Mouse (Mus musculus): ENCODE data around the gene Cygb. TPM values are rescaled to one million over a fixed set of nuclear protein-coding genes. Genes with fewer than 3 reads are reported as not detected.

Gene Cygb
- polyA plus RNA-seq, 1 experiment: not detected

- TF ChIP-seq GATA1 (IDR thresholded peaks at IDR 0.05; ENCODE audit: low read length): no peak
Measured at GRCm38 (mm10) chr11:116680321-116681091, 26.4 kb upstream of the Cygb start.

GRCm38 (mm10) chr11:116679148-116679547, 25.0 kb upstream of the Cygb start:
- TF ChIP-seq GATA1 (IDR thresholded peaks at IDR 0.05; ENCODE audit: low read length): no peak

GRCm38 (mm10) chr11:116677711-116678441, 23.8 kb upstream of the Cygb start:
- TF ChIP-seq GATA1 (IDR thresholded peaks at IDR 0.05; ENCODE audit: low read length): no peak

DNA sequence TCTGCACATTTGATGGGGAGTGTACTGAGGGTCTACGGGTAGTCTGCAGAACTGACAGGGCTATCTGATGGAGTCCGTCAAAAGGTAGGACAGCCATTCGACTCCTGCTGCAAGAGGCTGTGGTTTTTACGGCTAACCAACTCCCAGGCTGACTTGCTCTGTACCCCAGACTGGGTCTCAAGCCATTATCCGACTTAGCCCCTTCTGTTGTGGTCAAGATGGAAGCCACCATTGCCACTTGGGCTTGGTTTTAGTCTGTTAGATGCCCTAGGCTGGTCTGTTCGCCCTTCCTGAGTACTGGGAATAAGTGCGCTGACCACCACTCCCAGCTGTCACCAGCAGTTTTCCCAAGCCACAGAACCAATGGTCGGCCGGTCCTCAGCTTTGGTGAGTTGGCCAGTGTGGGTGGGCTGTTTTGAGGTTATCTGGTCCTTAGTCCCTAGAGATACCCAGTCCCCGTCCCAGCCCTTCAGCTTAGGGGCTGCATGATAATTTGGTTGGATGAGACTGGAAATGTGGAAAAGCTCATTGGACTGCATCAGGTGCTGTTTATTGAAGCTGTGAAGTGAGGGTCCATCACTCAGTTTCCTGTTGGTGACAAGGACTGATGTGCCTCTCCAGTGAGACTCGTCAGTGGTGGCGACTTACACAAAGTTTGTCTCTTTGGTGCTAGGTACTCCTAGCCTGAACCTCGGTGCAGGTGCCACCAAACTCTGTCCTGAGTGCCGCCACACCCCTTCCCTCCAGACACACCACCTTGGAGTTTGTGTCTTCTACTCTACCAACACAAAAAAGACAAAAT, 22.3 kb upstream of the Cygb start:
- TF ChIP-seq GATA1 (IDR thresholded peaks at IDR 0.05; ENCODE audit: low read length): no peak

DNA sequence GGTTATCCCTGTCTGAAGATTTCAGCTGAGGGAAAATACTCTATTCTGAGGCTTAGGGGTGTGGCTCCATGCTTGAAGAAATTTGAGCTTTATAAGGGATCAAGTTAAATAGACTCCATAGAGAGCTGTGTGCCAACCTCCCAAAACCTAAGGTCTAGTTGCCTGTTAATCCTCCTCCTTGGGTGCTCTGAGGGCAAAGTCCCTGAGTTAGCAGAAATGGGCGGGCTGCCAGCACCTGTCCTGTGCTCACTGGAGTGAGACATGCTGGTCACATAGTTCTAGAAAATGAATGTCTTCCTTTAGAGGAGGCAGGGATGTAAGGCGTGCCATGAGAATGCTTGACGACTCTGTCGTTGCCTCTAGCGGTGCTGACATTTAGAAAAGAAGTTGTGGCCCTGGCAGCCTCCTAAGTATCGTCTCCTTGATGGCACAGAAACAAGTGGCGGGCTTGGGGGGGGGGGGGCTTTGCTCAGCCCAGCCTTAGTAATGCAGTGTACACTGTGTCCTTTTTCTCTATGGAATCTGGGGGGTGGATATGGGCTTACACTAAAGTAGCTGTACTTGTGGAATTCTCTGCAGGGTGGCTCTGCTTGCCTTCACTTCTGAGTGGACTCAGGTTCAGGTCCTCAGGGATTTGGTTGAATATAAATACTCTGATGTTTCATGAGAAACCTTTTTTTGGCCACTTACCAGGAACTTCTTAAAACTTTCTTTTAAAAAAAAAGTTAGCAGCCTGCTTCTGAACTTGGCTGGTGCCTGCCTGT, 20.7 kb upstream of the Cygb start:
- no peak for TF ChIP-seq GATA1 (IDR thresholded peaks at IDR 0.05; ENCODE audit: low read length)

DNA sequence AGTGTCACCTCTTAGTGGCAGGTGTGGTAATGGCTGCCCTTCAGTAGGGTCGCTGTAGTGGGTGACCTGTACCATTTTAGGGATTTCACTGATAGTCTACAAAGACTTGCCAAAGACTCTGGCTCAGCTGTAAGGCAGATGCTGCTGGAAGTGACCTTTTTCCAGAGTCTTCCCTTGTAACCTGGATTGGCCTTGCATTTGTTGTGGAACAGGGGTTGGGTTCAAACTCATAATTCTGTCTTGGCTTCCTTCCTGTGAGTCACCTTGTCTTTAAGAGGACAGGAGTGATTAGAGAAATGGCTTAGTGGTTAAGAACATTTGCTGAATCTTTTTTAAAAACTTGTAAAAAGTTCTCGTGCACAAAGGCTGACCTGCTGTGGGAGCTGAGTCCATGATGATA, 19.3 kb upstream of the Cygb start:
- no peak for TF ChIP-seq GATA1 (IDR thresholded peaks at IDR 0.05; ENCODE audit: low read length)

GRCm38 (mm10) chr11:116672595-116672994, 18.5 kb upstream of the Cygb start:
- TF ChIP-seq GATA1 (IDR thresholded peaks at IDR 0.05; ENCODE audit: low read length): no peak

GRCm38 (mm10) chr11:116671845-116672434, 17.8 kb upstream of the Cygb start:
- TF ChIP-seq GATA1 (IDR thresholded peaks at IDR 0.05; ENCODE audit: low read length): no peak

DNA sequence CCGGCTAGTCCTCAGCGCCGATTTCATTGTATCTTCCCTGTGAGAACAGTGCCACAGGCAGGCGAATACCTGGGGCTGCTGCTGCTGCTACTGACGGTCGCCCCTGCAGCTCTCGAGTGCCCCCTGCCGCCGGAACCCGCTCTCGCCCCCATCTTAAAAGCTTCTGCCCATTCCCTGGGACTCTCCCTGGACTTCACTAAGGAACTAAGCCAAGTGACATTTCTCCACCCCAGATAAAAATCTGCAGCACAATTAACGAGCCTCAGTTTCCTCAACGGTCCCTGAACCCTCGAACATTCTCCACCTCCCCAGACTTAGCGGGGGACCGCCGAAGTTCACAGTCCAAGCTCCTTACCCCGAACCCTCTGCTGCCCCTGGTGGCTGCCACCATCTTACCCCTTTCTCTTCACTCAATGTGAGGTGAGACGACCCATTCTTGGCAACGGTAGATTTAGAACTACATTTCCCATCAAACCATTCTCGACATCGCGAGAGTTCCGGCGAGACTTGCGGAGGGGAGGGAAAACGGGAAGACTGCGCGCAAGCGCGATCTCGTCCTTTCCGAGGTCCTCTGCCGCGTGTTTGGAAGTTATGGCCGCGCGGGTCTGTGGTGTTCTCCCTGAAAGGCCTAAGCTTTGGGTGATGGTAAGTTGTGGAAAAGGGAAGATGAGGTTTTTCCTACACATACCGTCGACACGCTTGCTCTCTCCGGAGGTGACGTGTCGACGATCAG, 17.2 kb upstream of the Cygb start:
- no peak for TF ChIP-seq GATA1 (IDR thresholded peaks at IDR 0.05; ENCODE audit: low read length)

GRCm38 (mm10) chr11:116670386-116670785, 16.3 kb upstream of the Cygb start:
- no peak for TF ChIP-seq GATA1 (IDR thresholded peaks at IDR 0.05; ENCODE audit: low read length)

- no peak for TF ChIP-seq GATA1 (IDR thresholded peaks at IDR 0.05; ENCODE audit: low read length)
Measured at GRCm38 (mm10) chr11:116669787-116670365, 15.8 kb upstream of the Cygb start.

DNA sequence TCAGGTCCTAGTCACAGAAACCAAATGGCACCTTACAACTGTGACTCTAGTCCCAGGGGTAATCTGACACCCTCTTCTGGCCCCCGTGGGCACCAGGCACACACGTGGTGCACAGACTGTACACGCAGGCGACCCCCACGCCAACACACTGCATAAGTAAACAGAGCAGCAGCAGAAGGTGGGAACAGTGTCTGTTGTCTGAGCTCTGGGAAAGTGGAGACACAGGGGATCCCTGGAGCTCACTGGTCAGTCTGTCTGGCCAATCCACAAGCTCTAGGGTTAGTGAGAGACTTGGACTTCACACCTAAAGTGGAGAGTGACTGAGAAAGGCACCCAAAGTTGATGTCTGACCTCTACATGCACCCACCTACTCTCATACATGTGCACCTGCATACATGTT, 15.2 kb upstream of the Cygb start:
- no peak for TF ChIP-seq GATA1 (IDR thresholded peaks at IDR 0.05; ENCODE audit: low read length)

GRCm38 (mm10) chr11:116668839-116669238, 14.7 kb upstream of the Cygb start:
- no peak for TF ChIP-seq GATA1 (IDR thresholded peaks at IDR 0.05; ENCODE audit: low read length)

DNA sequence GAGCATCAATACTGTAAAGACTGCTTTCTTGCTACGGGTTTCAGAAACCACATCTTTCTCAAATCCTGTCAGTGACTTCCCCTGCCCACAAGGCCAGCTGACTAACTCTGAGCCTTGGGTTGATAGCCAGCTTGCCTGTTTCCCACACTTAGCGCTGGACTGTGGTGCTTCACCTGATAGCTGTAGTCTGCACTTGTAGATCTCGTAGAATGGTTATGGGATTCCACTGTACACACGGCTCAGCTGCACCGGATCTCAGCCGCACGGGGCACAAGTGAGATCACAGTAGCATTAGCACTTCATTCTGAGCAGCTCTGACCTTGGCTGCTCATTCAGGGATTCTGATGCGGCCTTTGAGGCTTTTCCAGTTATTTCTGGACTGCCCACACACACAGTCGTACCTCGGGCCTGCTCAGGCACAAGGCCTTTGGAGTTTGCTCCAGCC, 14.3 kb upstream of the Cygb start:
- peak; percentile 75 for TF ChIP-seq GATA1 (IDR thresholded peaks at IDR 0.05; ENCODE audit: low read length)

All from G1E-ER4 (cell line).